Mouse (Mus musculus): ENCODE data around the gene Sec16b.

Sec16b gene

DNA sequence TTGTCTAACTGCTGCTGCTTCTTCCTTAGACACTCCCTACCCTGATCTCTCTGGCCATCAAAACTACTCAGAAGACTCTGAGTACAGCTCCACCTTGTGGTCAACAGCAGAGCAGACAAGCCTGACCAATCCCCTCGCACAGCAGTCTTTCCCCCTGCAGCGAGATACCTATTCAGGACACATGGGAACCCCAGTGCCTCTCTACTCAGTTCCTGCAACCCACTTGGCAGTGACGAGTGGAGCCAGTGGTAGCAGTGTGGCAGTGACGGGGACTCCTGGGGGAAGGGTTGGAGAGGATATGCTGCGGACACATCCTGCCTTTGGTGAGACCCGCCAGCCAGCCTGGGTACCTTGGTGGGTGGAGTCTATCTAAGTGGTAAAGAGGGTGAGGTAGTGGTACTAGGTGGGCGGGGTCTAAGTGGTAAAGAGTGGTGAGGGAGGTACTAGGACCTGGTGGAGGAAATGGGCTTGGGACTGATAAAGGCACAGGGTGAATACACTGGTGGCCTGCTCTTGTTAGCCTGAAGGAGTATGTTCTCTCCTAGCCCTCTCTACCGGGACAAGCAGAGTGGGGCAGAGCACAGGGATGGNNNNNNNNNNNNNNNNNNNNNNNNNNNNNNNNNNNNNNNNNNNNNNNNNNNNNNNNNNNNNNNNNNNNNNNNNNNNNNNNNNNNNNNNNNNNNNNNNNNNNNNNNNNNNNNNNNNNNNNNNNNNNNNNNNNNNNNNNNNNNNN is 54.3 kb downstream of the Sec16b start:
- DNase-seq: peak; percentile 19 to 44

GRCm38 (mm10) chr1:157567819-157568218 is 61.3 kb downstream of the Sec16b start:
- DNase-seq: no peak

DNA sequence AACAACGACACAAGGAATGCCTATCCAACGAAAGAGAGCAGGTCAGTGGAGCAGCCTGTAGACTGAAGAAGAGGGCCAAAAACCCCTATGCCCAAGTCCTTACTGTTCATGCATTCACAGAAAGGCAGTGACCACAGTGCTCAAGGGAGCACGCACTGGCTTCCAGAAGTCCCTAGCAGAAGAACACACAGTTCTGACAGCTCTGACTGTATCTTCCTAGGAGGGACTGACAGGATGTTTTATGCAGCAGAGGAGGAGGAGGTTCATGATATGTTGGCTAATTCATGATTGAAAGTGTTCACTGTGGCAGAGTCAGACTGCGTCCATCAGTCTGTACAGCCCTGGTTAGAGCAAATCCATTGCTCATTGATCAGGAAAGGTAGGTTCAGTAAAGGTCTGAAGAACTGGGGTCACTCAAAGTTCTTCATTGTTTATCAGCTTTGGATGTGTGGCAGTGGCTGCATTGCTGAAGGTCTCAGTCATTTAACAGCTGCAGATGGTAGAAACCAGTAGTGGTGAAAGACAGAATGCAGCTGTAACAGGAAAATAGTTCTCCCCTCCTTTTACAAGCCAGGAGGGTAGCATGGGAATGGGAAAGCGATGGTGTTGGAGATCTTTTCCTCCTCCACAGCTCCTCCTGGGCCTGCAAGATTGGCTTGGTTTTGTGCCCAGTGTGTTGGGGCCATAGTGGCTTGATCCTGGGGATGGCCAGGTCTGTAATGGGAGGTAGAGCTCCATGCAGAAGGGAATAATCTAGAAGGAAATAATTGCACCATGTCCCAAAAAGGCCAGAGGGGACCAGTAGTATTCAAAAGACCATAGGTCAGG is 62.9 kb downstream of the Sec16b start:
- no peak for DNase-seq

GRCm38 (mm10) chr1:157575316-157575715 is 68.8 kb downstream of the Sec16b start:
- peak in 1 of 2 experiments; percentile 10 for DNase-seq

DNA sequence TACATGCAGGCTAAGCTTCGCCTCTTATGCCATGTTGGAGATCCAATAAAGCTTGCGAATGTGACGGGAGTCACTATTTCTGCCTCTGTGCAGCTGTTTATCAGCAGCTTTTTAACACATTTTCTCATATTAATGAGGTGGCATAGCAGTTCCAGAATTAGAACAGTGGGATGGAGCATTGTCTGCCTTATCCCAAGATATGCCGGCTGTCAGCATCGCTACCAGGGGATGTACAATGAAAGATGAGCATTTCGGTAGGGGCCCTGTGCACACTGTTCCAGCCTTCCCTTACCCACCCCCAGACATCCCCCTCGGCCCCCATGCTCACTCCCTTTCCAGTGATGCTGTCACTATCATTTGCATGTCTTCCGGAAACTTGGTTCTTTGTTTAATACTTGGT is 71.8 kb downstream of the Sec16b start:
- DNase-seq: no peak

DNA sequence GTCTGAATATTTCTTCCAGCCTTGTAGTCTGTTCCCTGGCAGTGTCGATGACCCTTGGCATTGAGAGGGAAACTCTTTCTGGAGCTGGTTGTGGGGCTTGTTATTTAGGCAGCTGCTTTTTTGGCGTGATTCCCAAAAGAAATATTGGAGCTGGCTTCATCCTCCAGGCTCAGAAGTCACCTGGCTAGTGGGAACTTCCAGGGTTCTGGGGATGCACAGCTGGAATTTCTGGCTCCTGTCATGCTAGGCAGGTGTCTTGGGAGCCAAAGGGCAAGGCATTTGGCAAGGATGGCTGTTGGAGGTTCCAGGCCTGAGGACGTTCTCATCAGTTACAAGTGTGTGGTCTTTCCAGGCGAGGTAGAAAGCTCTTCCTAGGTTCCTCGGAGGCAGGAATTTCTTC is 80.0 kb downstream of the Sec16b start:
- peak; percentile 21 to 47 for DNase-seq

DNA sequence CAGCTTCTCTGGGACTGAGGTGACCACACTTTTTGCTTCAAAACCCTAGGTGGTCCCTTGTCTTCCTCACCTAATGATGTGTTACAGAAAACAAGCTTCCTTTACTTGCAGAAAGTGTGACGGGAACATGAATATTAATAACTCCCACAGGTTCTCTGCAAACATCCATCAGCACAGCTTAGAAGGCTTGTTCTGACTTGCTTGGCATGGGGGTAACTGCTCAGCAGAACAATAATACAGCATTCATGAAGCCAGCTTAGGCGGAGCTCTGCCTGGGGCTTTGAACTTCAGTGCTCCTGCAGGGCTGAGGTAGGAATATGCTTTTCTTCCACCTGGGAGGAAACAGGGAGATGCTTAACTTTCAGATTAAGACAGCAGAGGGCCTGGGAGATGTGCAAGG is 85.5 kb downstream of the Sec16b start:
- no peak for DNase-seq

- DNase-seq: no peak
These were observed 88.0 kb downstream of the Sec16b start for GRCm38 (mm10) chr1:157594561-157594960.

DNA sequence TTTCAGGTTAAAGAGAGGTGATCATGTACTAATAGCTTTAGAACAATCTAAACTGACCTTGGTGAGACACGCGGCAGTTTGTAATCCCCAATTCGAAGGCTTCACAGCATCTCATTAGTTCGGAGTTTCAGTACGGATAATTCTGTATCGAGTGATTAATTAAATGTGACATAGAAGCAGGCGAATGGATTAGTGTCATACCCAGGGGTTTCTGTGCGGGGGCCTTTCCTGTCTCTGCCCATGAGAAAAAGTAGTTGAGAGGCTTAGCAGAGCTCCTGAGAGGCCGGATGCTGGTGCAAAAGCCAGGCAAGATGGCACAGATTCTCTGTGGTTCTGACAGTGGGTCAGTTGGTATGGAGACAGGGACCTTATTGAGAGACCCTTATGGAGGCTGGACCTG is 88.6 kb downstream of the Sec16b start:
- DNase-seq: no peak

- no peak for DNase-seq
These were observed 98.0 kb downstream of the Sec16b start for GRCm38 (mm10) chr1:157604513-157604912.
